Mouse (Mus musculus) ES-Bruce4 (cell line): ENCODE measurements around the gene Lyz2.

Experiments used
- CTCF ChIP-seq: IDR thresholded peaks from one replicate; pipeline ENCODE4 v1.8.1; 2011; ENCODE audit warnings: low read depth, low read length
- EP300 ChIP-seq: IDR thresholded peaks from 2 replicates; pipeline ENCODE4 v1.6.1; 2011; ENCODE audit warnings: low read depth, low read length; ENCODE audit not compliant: insufficient read depth

- TF ChIP-seq CTCF (no peak), EP300 (no peak)
Measured at GRCm38 (mm10) chr10:117301688-117302087, 19.6 kb upstream of the Lyz2 start.
